Mouse (Mus musculus) E14TG2a.4 (cell line): ENCODE measurements around the gene Etfb.

Experiments used
- H3K27me3 ChIP-seq: 2 replicates; pipeline ENCODE4 v1.6.1; 2014; ENCODE audit warnings: low read length, control low read depth; ENCODE audit not compliant: insufficient read depth
- H3K36me3 ChIP-seq: 2 replicates; pipeline ENCODE4 v1.6.1; 2014; ENCODE audit warnings: low read length, control low read depth; ENCODE audit not compliant: insufficient read depth
- H3K4me1 ChIP-seq: replicated peaks from 2 replicates; pipeline ENCODE4 v1.6.1; 2014; ENCODE audit warnings: low read depth, low read length, control low read depth
- H3K4me3 ChIP-seq: replicated peaks from 2 replicates; pipeline ENCODE4 v1.5.1; 2014; ENCODE audit warnings: mild to moderate bottlenecking, low read length
- H3K9me3 ChIP-seq: 2 replicates; pipeline ENCODE4 v1.6.1; 2014; ENCODE audit warnings: low read length, control low read depth
- CTCF ChIP-seq: conservative IDR thresholded peaks from 2 replicates; pipeline ENCODE4 v1.5.1; 2014; ENCODE audit warnings: low read length
- NANOG ChIP-seq: IDR thresholded peaks from 2 replicates; pipeline ENCODE4 v1.6.1; 2014; ENCODE audit warnings: borderline replicate concordance, low read length, mixed read lengths
- POU5F1 ChIP-seq: IDR thresholded peaks from 2 replicates; pipeline ENCODE4 v1.6.1; 2014; ENCODE audit warnings: low read length, borderline replicate concordance

Gene Etfb

DNA sequence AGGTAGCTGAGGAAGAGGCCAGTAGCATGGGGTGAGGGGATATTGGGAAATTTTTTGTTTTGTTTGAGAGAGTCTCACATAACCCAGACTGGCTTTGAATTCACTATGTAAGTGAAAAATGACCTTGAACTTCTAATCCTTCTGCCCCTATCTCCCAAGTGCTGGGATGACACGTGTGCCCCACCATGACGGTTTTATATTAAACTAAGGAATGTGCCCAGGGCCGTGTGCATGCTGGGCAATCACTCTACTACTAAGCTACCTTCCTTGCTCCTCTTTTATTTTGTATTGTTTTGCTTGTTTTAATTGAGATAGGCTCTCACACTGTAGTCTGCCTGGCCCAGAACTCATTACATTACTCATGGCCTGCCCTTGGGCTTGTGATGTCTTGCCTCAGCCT, 2.8 kb upstream of the Etfb start:
- Histone ChIP-seq H3K4me3 (no peak overlapping the region), H3K27me3 (peaks cover 6% of the 10 kb centered on the region; the same call in 1 of the 2 replicates), H3K36me3 (peaks cover 6% of the 10 kb centered on the region; the same call in 1 of the 2 replicates), H3K4me1 (peaks cover 56% of the 10 kb centered on the region), H3K9me3 (no peaks in the 10 kb centered on the region)
- TF ChIP-seq POU5F1 (no peak), CTCF (no peak), NANOG (no peak)

GRCm38 (mm10) chr7:43442684-43443083, 1.2 kb upstream of the Etfb start:
- H3K4me3 ChIP-seq: peak overlapping the region; percentile 84
- peaks cover 70% of the 10 kb centered on the region for H3K4me1 ChIP-seq

GRCm38 (mm10) chr7:43443126-43443916, 562 bp upstream of the Etfb start:
- H3K4me3 ChIP-seq: peak overlapping the region; percentile 84
- TF ChIP-seq CTCF: no peak
- TF ChIP-seq NANOG: no peak
- no peak for TF ChIP-seq POU5F1
- peaks cover 25% of the 10 kb centered on the region for H3K36me3 ChIP-seq
- no peaks in the 10 kb centered on the region for H3K9me3 ChIP-seq
- peaks cover 72% of the 10 kb centered on the region for H3K4me1 ChIP-seq
- H3K27me3 ChIP-seq: peaks cover 6% of the 10 kb centered on the region; the same call in 1 of the 2 replicates

More at GRCm38 (mm10) chr7:43442684-43443083, 1.2 kb upstream of the Etfb start:
- Histone ChIP-seq H3K27me3 (peaks cover 6% of the 10 kb centered on the region; the same call in 1 of the 2 replicates), H3K36me3 (peaks cover 22% of the 10 kb centered on the region), H3K9me3 (no peaks in the 10 kb centered on the region)
- TF ChIP-seq POU5F1 (no peak), CTCF (no peak), NANOG (no peak)

DNA sequence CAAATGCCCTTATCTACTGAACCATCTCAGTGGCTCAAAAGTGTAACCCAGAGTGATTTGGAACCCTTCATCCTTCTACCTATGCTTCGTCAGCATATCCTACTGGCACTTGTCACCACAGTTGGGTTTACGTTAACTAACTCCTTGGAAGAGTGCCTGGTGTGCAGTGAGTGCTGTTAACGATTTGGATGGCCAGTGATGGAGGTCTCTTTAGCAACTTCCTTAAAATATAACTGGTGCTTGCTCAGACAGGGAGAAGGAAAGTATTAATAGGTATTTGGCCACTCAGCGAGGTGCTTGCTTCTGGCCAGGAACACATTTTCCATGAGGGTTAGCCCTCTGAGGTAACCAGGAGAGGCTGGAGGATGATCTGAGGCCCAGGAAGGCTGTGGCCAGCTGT, 3.9 kb downstream of the Etfb start:
- peaks cover 37% of the 10 kb centered on the region for H3K36me3 ChIP-seq
- peaks cover 82% of the 10 kb centered on the region for H3K4me1 ChIP-seq
- no peaks in the 10 kb centered on the region for H3K27me3 ChIP-seq
- TF ChIP-seq NANOG (no peak), CTCF (no peak), POU5F1 (no peak)
- no peaks in the 10 kb centered on the region for H3K9me3 ChIP-seq
- H3K4me3 ChIP-seq: no peak overlapping the region

GRCm38 (mm10) chr7:43448246-43448645, 4.4 kb downstream of the Etfb start:
- Histone ChIP-seq H3K4me1 (peaks cover 82% of the 10 kb centered on the region), H3K36me3 (peaks cover 42% of the 10 kb centered on the region), H3K9me3 (no peaks in the 10 kb centered on the region), H3K4me3 (no peak overlapping the region), H3K27me3 (no peaks in the 10 kb centered on the region)
- TF ChIP-seq CTCF: no peak

GRCm38 (mm10) chr7:43449811-43450210, 5.9 kb downstream of the Etfb start:
- H3K36me3 ChIP-seq: peaks cover 57% of the 10 kb centered on the region
- no peak for TF ChIP-seq POU5F1
- no peak for TF ChIP-seq CTCF
- TF ChIP-seq NANOG: no peak
- H3K4me3 ChIP-seq: no peak overlapping the region
- H3K27me3 ChIP-seq: no peaks in the 10 kb centered on the region
- H3K4me1 ChIP-seq: peaks cover 73% of the 10 kb centered on the region
- H3K9me3 ChIP-seq: no peaks in the 10 kb centered on the region

- TF ChIP-seq NANOG: no peak
- TF ChIP-seq POU5F1: no peak
- no peak for TF ChIP-seq CTCF
- H3K9me3 ChIP-seq: peaks cover 17% of the 10 kb centered on the region
- no peaks in the 10 kb centered on the region for H3K27me3 ChIP-seq
- peaks cover 64% of the 10 kb centered on the region for H3K36me3 ChIP-seq
- H3K4me1 ChIP-seq: peaks cover 56% of the 10 kb centered on the region
- no peak overlapping the region for H3K4me3 ChIP-seq
Measured at GRCm38 (mm10) chr7:43451726-43452125, 7.8 kb downstream of the Etfb start.

DNA sequence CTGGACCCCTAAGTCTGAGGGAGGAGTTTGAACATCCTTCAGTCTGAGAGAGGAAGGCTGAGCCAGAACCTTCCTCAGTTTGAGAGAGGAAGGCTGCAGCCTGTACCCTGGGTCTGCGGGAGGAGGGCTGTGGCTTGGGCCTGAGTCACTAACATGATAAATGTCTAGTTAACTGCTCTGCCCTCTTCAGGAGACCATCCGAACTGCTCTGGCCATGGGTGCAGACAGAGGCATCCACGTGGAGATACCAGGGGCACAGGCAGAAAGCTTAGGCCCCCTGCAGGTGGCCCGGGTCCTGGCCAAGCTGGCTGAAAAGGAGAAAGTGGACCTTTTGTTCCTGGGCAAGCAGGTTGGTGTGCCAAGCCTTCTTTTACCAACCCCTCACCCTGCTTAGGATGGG, 8.7 kb downstream of the Etfb start:
- Histone ChIP-seq H3K27me3 (no peaks in the 10 kb centered on the region), H3K9me3 (peaks cover 26% of the 10 kb centered on the region), H3K4me3 (no peak overlapping the region), H3K36me3 (peaks cover 64% of the 10 kb centered on the region), H3K4me1 (peaks cover 48% of the 10 kb centered on the region)
- no peak for TF ChIP-seq NANOG
- TF ChIP-seq CTCF: peak; percentile 41
- no peak for TF ChIP-seq POU5F1
